Mouse (Mus musculus): ENCODE measurements around the gene Fbxw26.
"Not testable (repeated sequence)": the region's sequence is repeated elsewhere in the genome, so short reads cannot be mapped to it uniquely, and the experiment has no call there.

GRCm38 (mm10) chr9:109702600-109702999 lies 43.3 kb downstream of the Fbxw26 start, which contains the start of gene Fbxw18:
- TF ChIP-seq CTCF (IDR thresholded peaks at IDR 0.05; ENCODE audit: borderline replicate concordance, insufficient read depth, low read depth, low read length); POLR2A (IDR thresholded peaks at IDR 0.05; ENCODE audit: borderline replicate concordance, insufficient read depth, low read length): not testable (repeated sequence)

Measured in cerebellum, adult 2 months (tissue).